Mouse (Mus musculus): ENCODE results near the gene Il12rb2. TPM values are rescaled to one million over a fixed set of nuclear protein-coding genes. Genes with fewer than 3 reads are reported as not detected.

Il12rb2 gene
- polyA plus RNA-seq, 1 experiment from 2014 or later = 0.13 TPM

DNA sequence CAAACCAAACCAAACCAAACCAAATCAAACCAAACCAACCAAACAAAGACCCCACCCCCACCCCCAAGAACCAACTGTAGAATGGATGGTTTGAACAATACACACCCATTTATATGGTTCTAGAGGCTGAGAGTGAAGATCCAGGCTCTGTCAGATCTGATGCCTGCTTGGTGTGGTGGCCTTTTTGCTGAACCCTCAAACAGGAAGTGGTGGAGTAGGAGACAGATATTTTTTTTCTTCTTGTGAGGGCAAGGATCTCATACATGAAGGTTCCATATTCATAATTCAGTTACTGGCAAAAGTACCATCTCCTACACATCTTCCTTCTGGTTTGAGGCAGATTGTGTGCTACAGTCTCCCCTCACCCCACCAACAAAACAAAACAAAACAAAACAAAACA lies 36.5 kb downstream of the Il12rb2 start:
- H3K27ac ChIP-seq (ENCODE audit: low read depth, low read length) = no peak overlapping the region
- H3K4me3 ChIP-seq (ENCODE audit: low read depth, low read length) = no peak overlapping the region
- H3K4me1 ChIP-seq (ENCODE audit: control insufficient read depth, insufficient read depth, low read length) = no peaks in the 10 kb centered on the region
- H3K9me3 ChIP-seq (ENCODE audit: control insufficient read depth, low read length) = no peaks in the 10 kb centered on the region
- H3K27me3 ChIP-seq (ENCODE audit: control insufficient read depth, insufficient read depth, low read length) = no peaks in the 10 kb centered on the region
- H3K4me2 ChIP-seq (ENCODE audit: low read depth) = no peak overlapping the region
- DNase-seq (ENCODE audit: low spot score) = no peak
- no peak overlapping the region for H3K9ac ChIP-seq (ENCODE audit: low read length)
- no peak for ATAC-seq (ENCODE audit: insufficient read depth, low FRiP score, low TSS enrichment)
- H3K36me3 ChIP-seq (ENCODE audit: control insufficient read depth, insufficient read depth, low read length) = no peaks in the 10 kb centered on the region

DNA sequence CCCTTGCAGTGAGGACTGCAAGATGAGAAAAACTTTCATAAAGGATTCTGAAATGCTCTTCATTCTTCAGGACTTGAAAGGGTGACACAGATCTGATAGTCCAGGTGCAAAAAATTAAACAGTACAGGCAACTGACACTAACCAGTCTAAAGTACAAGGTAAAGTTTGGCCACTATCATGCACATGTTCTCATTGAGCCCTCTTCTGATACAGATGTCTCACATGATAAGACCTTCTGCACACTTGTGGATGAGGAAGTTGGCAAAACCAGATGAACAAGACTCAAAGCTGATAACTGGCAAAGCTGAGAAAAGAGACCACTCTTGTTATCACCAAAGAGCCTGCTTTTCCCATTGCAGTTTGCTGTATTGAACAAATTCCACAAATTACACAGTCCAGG lies 38.0 kb downstream of the Il12rb2 start:
- Histone ChIP-seq H3K4me2 (ENCODE audit: low read depth) (no peak overlapping the region), H3K36me3 (ENCODE audit: control insufficient read depth, insufficient read depth, low read length) (no peaks in the 10 kb centered on the region), H3K27ac (ENCODE audit: low read depth, low read length) (no peak overlapping the region), H3K27me3 (ENCODE audit: control insufficient read depth, insufficient read depth, low read length) (no peaks in the 10 kb centered on the region), H3K9ac (ENCODE audit: low read length) (no peak overlapping the region), H3K9me3 (ENCODE audit: control insufficient read depth, low read length) (no peaks in the 10 kb centered on the region), H3K4me1 (ENCODE audit: control insufficient read depth, insufficient read depth, low read length) (no peaks in the 10 kb centered on the region), H3K4me3 (ENCODE audit: low read depth, low read length) (no peak overlapping the region)
- ATAC-seq (ENCODE audit: insufficient read depth, low FRiP score, low TSS enrichment) (no peak), DNase-seq (ENCODE audit: low spot score) (no peak)

DNA sequence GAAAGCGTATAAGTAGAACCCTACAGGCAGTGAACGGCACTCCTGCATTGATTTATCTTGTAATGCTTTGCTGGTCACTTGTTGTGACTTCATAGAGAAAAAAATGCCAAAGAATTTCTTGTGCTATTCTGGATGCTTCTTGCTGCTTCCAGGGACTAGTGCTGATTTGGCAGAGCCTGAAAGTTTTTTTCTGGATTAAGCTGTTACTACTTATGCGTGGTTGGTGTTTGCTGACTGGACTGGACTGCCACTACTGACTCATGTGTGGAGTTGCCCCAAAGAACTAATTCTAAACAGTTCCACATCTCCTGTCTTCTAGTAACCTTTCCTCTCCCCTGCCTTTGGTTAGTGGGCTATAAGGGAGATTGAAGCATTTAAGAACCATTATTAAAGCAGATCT lies 52.2 kb downstream of the Il12rb2 start:
- no peak for ATAC-seq (ENCODE audit: insufficient read depth, low FRiP score, low TSS enrichment)
- 89% methylated on average over 3 of the region's 3 CpGs for WGBS

DNA sequence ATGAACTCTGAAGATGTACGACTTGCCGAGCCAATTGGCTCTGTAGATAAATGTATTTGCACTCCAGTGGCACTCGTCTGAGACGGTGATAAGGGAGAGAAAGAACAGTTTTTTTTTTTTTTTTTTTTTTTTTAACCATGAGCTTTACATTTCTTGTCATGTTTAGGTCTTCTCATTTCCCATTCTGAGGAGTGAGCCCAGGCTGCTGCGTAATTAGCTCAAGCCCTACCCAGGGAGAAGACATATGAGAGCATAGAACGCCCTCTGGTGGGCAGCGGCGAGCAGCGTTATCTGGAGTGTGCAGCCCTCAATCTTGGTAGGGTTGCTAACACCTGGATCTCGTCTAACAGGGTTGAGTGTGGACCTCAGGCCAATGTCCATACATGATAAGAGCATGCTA lies 57.5 kb downstream of the Il12rb2 start:
- ATAC-seq (ENCODE audit: insufficient read depth, low FRiP score, low TSS enrichment) (peak; percentile 48; the same call in 1 of the 2 replicates), DNase-seq (ENCODE audit: low spot score) (peak; percentile 55)
- no peaks in the 10 kb centered on the region for H3K27me3 ChIP-seq (ENCODE audit: control insufficient read depth, insufficient read depth, low read length)
- no peak overlapping the region for H3K9ac ChIP-seq (ENCODE audit: low read length)
- no peak overlapping the region for H3K4me2 ChIP-seq (ENCODE audit: low read depth)
- no peaks in the 10 kb centered on the region for H3K4me1 ChIP-seq (ENCODE audit: control insufficient read depth, insufficient read depth, low read length)
- H3K36me3 ChIP-seq (ENCODE audit: control insufficient read depth, insufficient read depth, low read length) = no peaks in the 10 kb centered on the region
- 36% methylated on average over 10 of the region's 10 CpGs for WGBS
- no peaks in the 10 kb centered on the region for H3K9me3 ChIP-seq (ENCODE audit: control insufficient read depth, low read length)
- H3K27ac ChIP-seq (ENCODE audit: low read depth, low read length) = no peak overlapping the region
- H3K4me3 ChIP-seq (ENCODE audit: low read depth, low read length) = no peak overlapping the region

More for the DNA sequence above, 52.2 kb downstream of the Il12rb2 start:
- Histone ChIP-seq H3K36me3 (ENCODE audit: control insufficient read depth, insufficient read depth, low read length) (no peaks in the 10 kb centered on the region), H3K4me1 (ENCODE audit: control insufficient read depth, insufficient read depth, low read length) (no peaks in the 10 kb centered on the region), H3K9ac (ENCODE audit: low read length) (no peak overlapping the region), H3K4me3 (ENCODE audit: low read depth, low read length) (no peak overlapping the region), H3K4me2 (ENCODE audit: low read depth) (no peak overlapping the region), H3K9me3 (ENCODE audit: control insufficient read depth, low read length) (no peaks in the 10 kb centered on the region), H3K27me3 (ENCODE audit: control insufficient read depth, insufficient read depth, low read length) (no peaks in the 10 kb centered on the region), H3K27ac (ENCODE audit: low read depth, low read length) (no peak overlapping the region)
- DNase-seq (ENCODE audit: low spot score) = no peak

DNA sequence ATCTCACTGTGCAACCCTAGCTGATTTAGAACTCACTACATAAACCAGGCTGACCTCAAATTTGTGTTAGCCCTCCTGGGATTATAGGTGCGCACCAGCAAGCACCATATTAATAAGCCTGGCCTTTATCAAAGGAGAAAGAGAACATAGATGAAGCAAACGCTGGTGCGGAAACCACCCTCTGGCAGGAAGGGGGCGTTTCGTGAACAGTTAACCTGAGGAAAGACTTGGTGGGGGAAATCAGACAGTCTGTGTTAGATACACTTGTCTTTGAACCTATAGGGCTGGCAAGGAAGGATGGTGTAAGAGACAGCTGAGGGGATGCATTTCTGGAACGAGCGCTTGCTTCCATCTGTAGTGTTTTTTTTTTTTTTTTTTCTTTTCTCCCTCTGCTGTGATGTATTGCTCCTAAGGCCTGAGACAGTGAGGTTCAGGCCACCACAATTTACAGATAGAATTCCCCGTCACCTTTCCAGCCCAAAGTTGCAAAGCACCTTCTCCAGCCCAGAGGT lies 58.1 kb downstream of the Il12rb2 start:
- Histone ChIP-seq H3K4me3 (ENCODE audit: low read depth, low read length) (no peak overlapping the region), H3K4me2 (ENCODE audit: low read depth) (no peak overlapping the region), H3K27ac (ENCODE audit: low read depth, low read length) (no peak overlapping the region), H3K4me1 (ENCODE audit: control insufficient read depth, insufficient read depth, low read length) (no peaks in the 10 kb centered on the region), H3K27me3 (ENCODE audit: control insufficient read depth, insufficient read depth, low read length) (no peaks in the 10 kb centered on the region), H3K9me3 (ENCODE audit: control insufficient read depth, low read length) (no peaks in the 10 kb centered on the region), H3K36me3 (ENCODE audit: control insufficient read depth, insufficient read depth, low read length) (no peaks in the 10 kb centered on the region), H3K9ac (ENCODE audit: low read length) (no peak overlapping the region)
- DNase-seq (ENCODE audit: low spot score) (no peak), ATAC-seq (ENCODE audit: insufficient read depth, low FRiP score, low TSS enrichment) (no peak)
- 79% methylated on average over 8 of the region's 8 CpGs for WGBS

DNA sequence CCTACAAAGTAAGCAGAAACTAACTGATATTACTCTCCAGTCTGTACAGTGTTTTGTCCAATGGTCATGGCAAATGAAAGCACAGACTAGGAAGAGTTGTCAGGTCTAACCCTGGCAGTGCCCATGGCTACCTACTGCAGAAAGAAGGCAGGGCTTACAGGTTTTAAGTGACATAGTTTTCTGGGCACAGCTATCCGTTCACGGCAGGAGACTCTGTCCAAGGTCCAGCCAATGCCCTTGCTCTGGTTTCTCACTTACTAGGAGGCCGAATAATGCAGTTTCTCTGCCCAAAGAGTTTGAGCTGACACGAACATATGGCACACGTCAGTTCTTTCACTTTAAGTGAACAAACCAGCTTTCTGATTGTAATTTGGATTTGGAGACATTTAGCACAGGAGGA lies 58.9 kb downstream of the Il12rb2 start:
- no peak overlapping the region for H3K4me3 ChIP-seq (ENCODE audit: low read depth, low read length)
- H3K9ac ChIP-seq (ENCODE audit: low read length) = no peak overlapping the region
- H3K27ac ChIP-seq (ENCODE audit: low read depth, low read length) = no peak overlapping the region
- no peaks in the 10 kb centered on the region for H3K27me3 ChIP-seq (ENCODE audit: control insufficient read depth, insufficient read depth, low read length)
- no peaks in the 10 kb centered on the region for H3K4me1 ChIP-seq (ENCODE audit: control insufficient read depth, insufficient read depth, low read length)
- H3K9me3 ChIP-seq (ENCODE audit: control insufficient read depth, low read length) = no peaks in the 10 kb centered on the region
- DNase-seq (ENCODE audit: low spot score) = no peak
- no peak overlapping the region for H3K4me2 ChIP-seq (ENCODE audit: low read depth)
- H3K36me3 ChIP-seq (ENCODE audit: control insufficient read depth, insufficient read depth, low read length) = no peaks in the 10 kb centered on the region
- no peak for ATAC-seq (ENCODE audit: insufficient read depth, low FRiP score, low TSS enrichment)
- 69% methylated on average over 5 of the region's 5 CpGs for WGBS

DNA sequence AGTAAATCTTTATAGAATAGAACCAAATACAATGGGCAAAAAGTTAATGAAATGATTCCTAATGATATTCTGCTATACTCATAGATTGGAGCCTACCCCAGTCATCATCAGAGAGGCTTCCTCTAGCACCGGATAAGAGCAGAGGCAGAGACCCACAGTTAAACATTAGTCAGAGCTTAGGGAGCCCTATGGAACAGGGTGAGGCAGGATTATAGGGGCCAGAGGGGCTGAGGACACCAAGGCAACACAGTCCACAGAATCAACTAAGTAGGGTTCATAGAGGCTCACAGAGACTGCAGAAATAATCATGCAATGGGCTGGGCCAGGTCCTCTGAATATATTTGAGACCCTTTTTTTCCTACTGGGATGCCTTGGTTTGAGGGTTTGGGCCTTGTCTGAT lies 61.3 kb downstream of the Il12rb2 start:
- Histone ChIP-seq H3K36me3 (ENCODE audit: control insufficient read depth, insufficient read depth, low read length) (no peaks in the 10 kb centered on the region), H3K4me2 (ENCODE audit: low read depth) (no peak overlapping the region), H3K4me3 (ENCODE audit: low read depth, low read length) (no peak overlapping the region), H3K9me3 (ENCODE audit: control insufficient read depth, low read length) (no peaks in the 10 kb centered on the region), H3K4me1 (ENCODE audit: control insufficient read depth, insufficient read depth, low read length) (no peaks in the 10 kb centered on the region), H3K27ac (ENCODE audit: low read depth, low read length) (no peak overlapping the region), H3K27me3 (ENCODE audit: control insufficient read depth, insufficient read depth, low read length) (no peaks in the 10 kb centered on the region), H3K9ac (ENCODE audit: low read length) (no peak overlapping the region)
- 83% methylated on average over 1 of the region's 1 CpGs for WGBS
- ATAC-seq (ENCODE audit: insufficient read depth, low FRiP score, low TSS enrichment) = no peak
- DNase-seq (ENCODE audit: low spot score) = no peak

DNA sequence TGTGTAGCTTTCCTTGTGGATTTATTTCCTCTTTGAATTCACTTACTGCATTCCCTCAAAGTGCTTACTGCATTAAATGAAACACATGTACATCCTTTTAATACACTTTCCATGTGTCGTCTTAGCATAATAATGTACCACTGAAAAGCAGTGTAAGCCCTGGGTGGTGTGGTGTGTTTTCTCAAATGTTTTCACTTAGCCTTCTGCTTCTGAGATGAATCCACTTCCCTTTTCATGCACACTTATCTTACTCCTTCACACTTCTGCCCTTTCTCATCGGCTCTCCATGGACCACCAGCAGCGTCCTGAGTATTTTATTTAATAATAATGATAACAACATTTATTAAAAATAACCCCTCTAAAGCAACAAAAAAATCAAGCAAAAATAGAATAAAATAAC lies 66.2 kb downstream of the Il12rb2 start:
- Histone ChIP-seq H3K27me3 (ENCODE audit: control insufficient read depth, insufficient read depth, low read length) (no peaks in the 10 kb centered on the region), H3K36me3 (ENCODE audit: control insufficient read depth, insufficient read depth, low read length) (no peaks in the 10 kb centered on the region), H3K4me3 (ENCODE audit: low read depth, low read length) (no peak overlapping the region), H3K9me3 (ENCODE audit: control insufficient read depth, low read length) (no peaks in the 10 kb centered on the region), H3K4me2 (ENCODE audit: low read depth) (no peak overlapping the region), H3K27ac (ENCODE audit: low read depth, low read length) (no peak overlapping the region), H3K9ac (ENCODE audit: low read length) (no peak overlapping the region), H3K4me1 (ENCODE audit: control insufficient read depth, insufficient read depth, low read length) (no peaks in the 10 kb centered on the region)
- WGBS = 80% methylated on average over 3 of the region's 3 CpGs
- no peak for DNase-seq (ENCODE audit: low spot score)
- ATAC-seq (ENCODE audit: insufficient read depth, low FRiP score, low TSS enrichment) = no peak

DNA sequence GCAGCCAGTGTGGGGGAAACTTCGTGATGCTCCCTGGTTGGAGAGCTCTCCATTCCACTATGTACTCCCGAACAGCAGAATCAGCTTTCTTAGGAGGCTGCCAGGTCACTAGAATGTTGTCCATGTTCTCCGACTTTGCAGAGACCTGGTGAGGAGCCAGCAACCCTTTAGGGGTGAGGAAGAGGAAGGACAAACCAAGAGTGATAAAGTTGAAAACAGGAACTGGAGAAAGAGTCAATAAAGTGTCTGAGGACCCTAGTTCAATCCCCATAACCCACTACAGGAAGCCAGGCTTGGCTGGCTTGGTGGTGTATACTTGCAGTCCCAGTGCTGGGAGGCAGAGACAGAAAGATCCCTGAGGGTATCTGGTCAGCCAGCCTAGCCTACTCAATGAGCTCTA lies 67.0 kb downstream of the Il12rb2 start:
- no peak for DNase-seq (ENCODE audit: low spot score)
- no peak for ATAC-seq (ENCODE audit: insufficient read depth, low FRiP score, low TSS enrichment)
- H3K9me3 ChIP-seq (ENCODE audit: control insufficient read depth, low read length) = no peaks in the 10 kb centered on the region
- H3K4me1 ChIP-seq (ENCODE audit: control insufficient read depth, insufficient read depth, low read length) = no peaks in the 10 kb centered on the region
- no peak overlapping the region for H3K4me3 ChIP-seq (ENCODE audit: low read depth, low read length)
- H3K36me3 ChIP-seq (ENCODE audit: control insufficient read depth, insufficient read depth, low read length) = no peaks in the 10 kb centered on the region
- no peak overlapping the region for H3K4me2 ChIP-seq (ENCODE audit: low read depth)
- no peak overlapping the region for H3K9ac ChIP-seq (ENCODE audit: low read length)
- H3K27me3 ChIP-seq (ENCODE audit: control insufficient read depth, insufficient read depth, low read length) = no peaks in the 10 kb centered on the region
- 85% methylated on average over 3 of the region's 3 CpGs for WGBS
- no peak overlapping the region for H3K27ac ChIP-seq (ENCODE audit: low read depth, low read length)

All from neural tube, embryonic 11.5 days (tissue).